Comparison of ENCODE assay signal across 18 mouse cellular contexts in the genomic region with DNA sequence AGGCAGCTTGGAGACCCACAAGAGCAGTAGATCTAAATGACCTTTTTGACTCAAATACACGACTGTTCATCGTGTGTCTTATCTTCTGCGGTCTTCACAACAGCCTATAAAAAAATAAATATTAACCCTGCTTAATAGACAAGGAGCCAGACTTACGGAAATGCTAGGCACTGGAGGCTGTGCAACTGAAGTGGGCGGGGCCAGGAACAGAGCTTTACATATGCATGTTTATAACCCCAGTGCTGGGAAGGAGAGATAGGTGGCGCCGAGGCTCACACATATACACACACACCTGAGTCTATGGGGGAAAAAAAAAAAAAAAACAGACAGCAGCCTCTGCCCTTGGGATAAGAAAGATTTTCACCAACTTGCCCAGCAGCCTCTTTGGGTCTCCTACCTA. TPM values are rescaled to one million over a fixed set of nuclear protein-coding genes. Genes with fewer than 3 reads are reported as not detected.
DNase-seq lines count a peak whose midpoint lies in the region; ATAC-seq and TF ChIP-seq lines count a peak whose summit lies in the region.
"Had no signal": no experiment of that assay in that cellular context is flagged by ENCODE, and none has a peak within 500 bp of the region (broad histone marks: within the 10 kb centered on the region; RNA-seq: fewer than 3 reads in every experiment).

No protein-coding gene starts in this region.

- ATAC-seq in intestine, postnatal 0 days: peak; percentile 46

- TF ChIP-seq CTCF in intestine, postnatal 0 days (IDR thresholded peaks at IDR 0.05; ENCODE audit: low read depth): no peak; the same call in 1 of the 2 replicates
- TF ChIP-seq CTCF in gastrocnemius, adult 2 months (IDR thresholded peaks at IDR 0.05): no peak

- intact Hi-C loops in gastrocnemius, adult 2 months (cut with DNase I): loop anchor here (1.0 to 5.0 kb wide), 3 partner anchors 106 to 944 kb away; no protein-coding TSS in a partner anchor
- intact Hi-C loops in left cerebral cortex, postnatal 10 days (cut with DNase I): loop anchor here (5.0 to 10.0 kb wide), 2 partner anchors 264 to 946 kb away; no protein-coding TSS in a partner anchor

- WGBS in intestine, postnatal 0 days: 27% methylated on average over 7 of the region's 7 CpGs

- H3K27me3 ChIP-seq in intestine, postnatal 0 days (replicated peaks; ENCODE audit: control insufficient read depth, insufficient read depth, low read length): no peaks in the 10 kb centered on the region
- H3K27me3 ChIP-seq: embryonic facial prominence, embryonic 13.5 days; heart, embryonic 15.5 days had no signal

- H3K4me3 ChIP-seq in intestine, postnatal 0 days (ENCODE audit: low read depth, low read length): no peak overlapping the region
- H3K4me3 ChIP-seq in gastrocnemius, adult 2 months: no peak overlapping the region

- H3K9me3 ChIP-seq in intestine, postnatal 0 days (ENCODE audit: control insufficient read depth): no peaks in the 10 kb centered on the region
- H3K9me3 ChIP-seq: embryonic facial prominence, embryonic 13.5 days; forebrain, embryonic 12.5 days; G1E; heart, embryonic 15.5 days; hindbrain, embryonic 13.5 days had no signal

- DNase-seq in kidney, postnatal 10 days: peak; percentile 53
- no peak for DNase-seq in kidney, postnatal 14 days
- peak; percentile 50 for DNase-seq in thymus, postnatal 4 days
- no peak for DNase-seq in thymus, postnatal 10 days (ENCODE audit: low spot score in 2 of 2)
- DNase-seq in ZHBTc4 (ENCODE audit: low read depth, low spot score): peak; percentile 36
- DNase-seq in gastrocnemius, adult 2 months: no peak
- DNase-seq in left cerebral cortex, postnatal 10 days (ENCODE audit: extremely low spot score in 1 of 2, low spot score in 2 of 2): no peak

- H3K27ac ChIP-seq in intestine, postnatal 0 days (ENCODE audit: low read depth, low read length): no peak overlapping the region
- H3K27ac ChIP-seq in gastrocnemius, adult 2 months: no peak overlapping the region
- H3K27ac ChIP-seq: embryonic facial prominence, embryonic 13.5 days; forebrain, embryonic 12.5 days; heart, embryonic 15.5 days; hindbrain, embryonic 13.5 days had no signal

- no peak overlapping the region for H3K9ac ChIP-seq in intestine, postnatal 0 days (ENCODE audit: low read depth, low read length)
- H3K9ac ChIP-seq: forebrain, embryonic 12.5 days had no signal

- H3K36me3 ChIP-seq in intestine, postnatal 0 days (ENCODE audit: control insufficient read depth, insufficient read depth): no peaks in the 10 kb centered on the region
- H3K36me3 ChIP-seq: embryonic facial prominence, embryonic 13.5 days; forebrain, embryonic 12.5 days; G1E; heart, embryonic 15.5 days; hindbrain, embryonic 13.5 days had no signal

- peak overlapping the region; percentile 62; the same call in 1 of the 2 replicates for H3K4me2 ChIP-seq in intestine, postnatal 0 days (replicated peaks; ENCODE audit: low read depth)

- H3K4me1 ChIP-seq in intestine, postnatal 0 days (replicated peaks; ENCODE audit: control insufficient read depth, insufficient read depth, low read length): no peaks in the 10 kb centered on the region

RNA-seq across cellular contexts. Expression of a gene that starts 55.6 kb away (rescaled TPM):
- 3.1 and 4.0 TPM in 2 replicates for polyA plus RNA-seq in intestine, postnatal 0 days (2015; fragmentation: Nextera tagmentation; extraction: Ambion mirVana)
- under 1 TPM in 1 of 2 experiments, not detected in 1; 0.36 TPM for total RNA-seq in gastrocnemius, adult 2 months (2021)
- not detected for total RNA-seq in left cerebral cortex, postnatal 10 days (2021)
- total RNA-seq: forebrain, postnatal 0 days; G1E; gastrocnemius, adult 18-20 months; gastrocnemius, postnatal 25 days; hematopoietic stem cell, adult 5-6 weeks had no signal
- polyA plus RNA-seq: adrenal gland, adult 2 months had no signal

Comparison
In these comparisons a context has a peak if more than half of its experiments do, and no peak if none do; other contexts are left out.
1. DNase-seq: peak in kidney, postnatal 10 days (single experiment), thymus, postnatal 4 days (single experiment) and ZHBTc4 (single experiment); none in kidney, postnatal 14 days (single experiment), thymus, postnatal 10 days (0 of 2), gastrocnemius, adult 2 months (single experiment) and left cerebral cortex, postnatal 10 days (0 of 2).